Mouse (Mus musculus): ENCODE measurements at regions not wholly inside any gene's neighbourhood (a gene's known extent, or its start where the extent isn't known, plus 50 kb on each side); places are given as distances from the start of the nearest gene placed in this dataset.

- TF ChIP-seq POLR2A (IDR thresholded peaks at IDR 0.05; ENCODE audit: borderline replicate concordance, insufficient read depth, low read length) (no peak), CTCF (IDR thresholded peaks at IDR 0.05; ENCODE audit: borderline replicate concordance, insufficient read depth, low read depth, low read length) (no peak)
These were observed 316.2 kb upstream of the Cdh18 start for GRCm38 (mm10) chr15:22232629-22233028.

Measured in cerebellum, adult 2 months (tissue).